Mouse (Mus musculus) brain, embryonic 18.5 days (tissue): ENCODE results near the gene Anapc10.
"Not testable (repeated sequence)": the region's sequence is repeated elsewhere in the genome, so short reads cannot be mapped to it uniquely, and the experiment has no call there.

ENCODE experiments used
- DNase-seq: peaks from one replicate; pipeline ENCODE4 v3.0.0-alpha.2; 2012; ENCODE audit warnings: low read depth, low spot score

Anapc10 gene

DNA sequence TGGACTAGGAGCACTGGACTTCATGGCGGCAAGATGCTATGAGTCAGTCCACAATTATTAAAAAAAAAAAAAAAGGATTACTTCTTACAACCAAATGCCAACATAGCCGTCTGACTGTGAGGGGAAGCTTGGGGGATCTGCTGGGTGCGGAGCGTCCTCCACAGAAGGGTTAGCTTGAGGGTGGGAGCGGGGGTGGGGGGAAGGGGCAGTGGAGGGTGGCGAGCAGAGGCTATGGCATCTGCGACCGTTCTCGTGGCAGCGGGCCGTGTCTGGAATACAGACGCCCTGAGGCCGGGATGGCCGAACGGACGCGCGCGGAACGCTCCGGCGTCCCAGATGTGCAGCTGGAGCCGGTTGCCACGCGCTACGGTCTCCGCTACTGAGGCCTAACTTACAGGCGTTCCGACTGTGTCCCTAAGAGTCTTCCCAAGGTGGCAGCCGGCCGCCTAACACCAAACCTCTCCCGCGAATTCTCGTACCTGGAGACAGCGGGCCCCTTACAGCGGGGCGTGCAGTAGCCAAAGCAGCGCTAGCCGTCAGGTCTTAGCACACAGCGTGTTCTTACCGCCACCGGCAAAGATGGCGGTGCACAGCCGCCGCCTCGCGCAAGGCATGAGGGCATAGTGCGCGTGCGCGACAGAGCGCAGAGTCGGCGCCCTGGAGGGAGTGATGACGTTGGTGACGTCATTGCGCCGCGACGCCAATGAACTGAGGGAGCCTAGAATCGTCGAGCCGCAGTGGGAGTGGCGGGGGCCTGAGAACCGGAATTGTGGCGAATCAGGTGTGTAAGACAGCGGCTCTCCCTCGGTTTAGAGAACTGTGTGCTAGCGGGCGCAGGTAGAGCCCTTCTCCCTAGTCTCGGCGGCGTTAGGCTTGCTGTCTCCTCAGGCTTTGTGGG lies at the start of gene Anapc10, which contains the start of gene Abce1:
Gene Anapc10, plus strand, starts transcription at position 757 of the 898 bp plus-strand sequence.
Gene Abce1, minus strand, starts transcription at position 677 of the 898 bp plus-strand sequence.
- DNase-seq: peak; percentile 94

DNA sequence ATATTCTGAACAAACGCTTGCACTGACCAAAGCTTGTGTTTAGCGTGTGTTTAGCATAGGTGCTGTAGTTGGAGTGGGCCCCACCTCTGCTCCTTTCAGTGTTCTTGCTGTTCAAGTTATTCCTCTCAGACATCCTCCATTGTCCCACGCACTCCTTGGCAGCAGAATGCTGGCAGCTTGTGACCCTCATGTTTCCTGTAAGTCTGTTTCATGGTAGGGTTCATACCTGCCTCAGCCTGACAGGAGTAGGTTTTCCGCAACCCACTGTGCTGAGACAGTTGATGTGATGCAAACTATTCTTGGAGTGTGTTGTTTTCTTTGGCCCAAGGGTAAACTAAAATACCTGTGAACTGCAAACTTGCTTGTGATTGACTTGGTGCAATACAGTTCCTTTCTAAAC lies 35.2 kb upstream of the Anapc10 start:
- DNase-seq: no peak

DNA sequence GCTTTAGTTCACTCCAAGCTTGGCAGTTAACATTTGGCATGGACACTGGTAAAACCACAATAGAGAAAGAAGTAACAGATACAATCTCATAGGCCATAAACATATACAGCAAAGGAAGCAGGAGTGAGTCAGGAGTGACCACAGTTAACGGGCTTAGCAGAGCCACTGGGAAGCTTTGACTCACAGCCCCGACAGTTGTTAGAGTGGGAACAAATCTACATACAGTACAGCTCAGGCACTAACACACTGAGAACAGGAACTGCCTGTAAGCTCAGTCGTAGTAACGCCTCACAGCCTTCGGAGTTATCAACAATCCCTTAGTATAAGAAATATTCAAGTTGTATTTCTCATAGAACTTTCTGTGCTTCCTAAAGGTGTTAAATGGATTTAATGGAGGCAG lies 32.6 kb upstream of the Anapc10 start:
- no peak for DNase-seq

DNA sequence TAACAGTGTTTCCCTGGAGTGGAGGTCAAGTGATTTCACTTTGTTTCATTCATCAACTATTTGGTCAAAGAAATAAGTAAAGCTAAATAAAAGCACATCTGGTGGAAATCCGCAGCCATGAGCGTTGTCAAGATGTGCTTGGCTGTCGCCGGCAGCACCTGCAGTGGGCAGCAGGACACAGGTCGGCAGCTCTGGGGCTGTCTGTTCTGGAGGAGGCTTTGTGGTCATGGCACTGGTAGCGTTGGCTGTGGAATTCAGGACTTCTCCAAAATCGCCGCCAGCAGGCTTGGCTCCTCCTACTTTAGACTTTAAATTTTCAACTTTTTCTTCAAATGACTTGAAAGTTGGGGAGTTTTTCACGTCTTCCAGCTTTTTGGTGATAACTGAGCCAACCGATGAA lies 31.5 kb upstream of the Anapc10 start:
- DNase-seq: not testable (repeated sequence)

DNA sequence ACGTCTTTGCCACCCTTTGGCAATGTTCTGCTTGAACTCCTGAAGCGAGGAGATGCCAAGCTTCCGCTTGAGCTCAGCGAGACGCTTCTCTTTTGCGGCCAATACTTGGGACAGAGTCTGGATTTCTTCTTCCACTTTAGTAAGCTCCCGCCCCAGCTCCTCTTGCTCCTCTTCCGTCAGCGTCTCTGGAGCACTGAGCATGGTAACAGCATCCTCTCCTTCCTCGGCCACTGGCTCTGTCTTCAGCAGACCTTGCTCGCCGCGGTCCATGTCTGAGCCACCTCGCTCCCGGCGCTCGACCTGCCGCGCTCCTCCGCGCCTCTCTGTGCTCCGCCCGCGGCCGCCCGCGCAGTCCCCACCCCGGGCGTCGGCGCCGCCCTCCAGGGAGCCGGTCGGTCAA lies 31.1 kb upstream of the Anapc10 start:
- no peak for DNase-seq

DNA sequence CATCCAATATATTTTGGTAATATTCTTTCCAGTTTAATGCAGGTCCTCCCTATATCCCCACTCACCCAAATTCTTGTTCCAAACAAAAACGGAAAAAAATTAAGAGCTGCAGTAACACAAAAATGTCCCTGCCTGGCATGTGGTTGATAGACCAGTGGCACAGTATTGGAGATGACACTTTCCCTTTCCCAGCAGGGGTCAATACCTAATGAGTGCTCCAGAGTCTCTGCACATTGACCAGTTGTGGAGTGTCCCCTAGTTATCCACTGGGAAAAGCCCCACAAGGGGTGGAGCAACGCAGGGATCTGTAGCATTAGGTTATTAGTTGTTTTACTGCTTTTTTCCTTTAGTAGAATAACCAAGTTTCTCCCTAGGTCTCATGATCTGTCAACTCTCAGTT lies 30.7 kb upstream of the Anapc10 start:
- no peak for DNase-seq

DNA sequence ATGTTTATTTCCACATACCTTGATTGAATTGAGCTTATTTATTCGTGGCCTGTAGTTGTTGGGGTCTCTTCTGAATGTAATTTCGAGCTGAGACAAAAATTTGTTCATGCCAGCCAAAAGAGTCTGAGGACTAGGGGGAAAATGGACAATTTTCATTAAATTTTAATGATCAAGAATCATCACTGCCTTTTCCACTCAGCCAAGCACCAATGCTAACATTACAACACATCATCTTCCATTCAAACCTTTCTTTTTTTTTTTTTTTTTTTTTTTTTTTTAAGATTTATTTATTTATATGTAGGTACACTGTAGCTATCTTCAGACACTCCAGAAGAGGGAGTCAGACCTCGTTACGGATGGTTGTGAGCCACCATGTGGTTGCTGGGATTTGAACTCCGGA lies 25.7 kb upstream of the Anapc10 start:
- DNase-seq: not testable (repeated sequence)

DNA sequence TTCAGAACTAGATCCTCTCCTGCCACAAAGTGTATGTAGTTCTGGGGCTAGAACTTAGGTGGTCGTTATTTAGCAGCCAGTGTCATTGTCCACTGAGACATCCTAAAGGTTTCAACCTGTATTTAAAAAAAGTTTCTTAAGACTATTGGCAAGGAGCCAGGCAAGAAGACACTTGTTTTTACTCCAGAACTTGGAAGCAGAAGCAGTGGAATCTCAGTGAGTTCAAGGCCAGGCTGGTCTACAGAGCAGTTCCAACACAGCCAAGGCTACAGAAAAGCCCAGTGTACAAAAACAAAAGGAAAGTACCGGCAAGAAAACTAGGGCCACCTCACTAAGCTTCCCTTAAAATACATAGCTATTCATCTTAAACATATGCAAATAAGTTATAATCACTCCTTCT lies 19.1 kb upstream of the Anapc10 start:
- DNase-seq: no peak

DNA sequence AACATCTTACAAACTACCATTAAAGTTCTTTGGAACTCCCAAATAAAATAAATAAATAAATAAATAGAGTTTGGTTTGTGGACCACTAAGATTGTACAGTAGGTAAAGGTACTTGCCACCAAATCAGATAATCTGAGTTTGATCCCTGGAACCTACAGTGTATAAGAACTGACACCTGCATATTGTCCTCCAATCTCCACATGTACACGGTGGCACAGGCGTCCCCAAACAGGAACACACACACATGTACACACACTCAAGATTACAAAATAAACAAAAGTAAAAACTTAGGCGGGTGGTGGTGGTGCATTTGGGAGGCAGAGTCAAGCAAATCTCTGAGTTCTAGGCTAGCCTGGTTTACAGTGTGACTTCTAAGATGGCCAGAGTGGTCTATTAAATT lies 4.9 kb upstream of the Anapc10 start:
- DNase-seq: no peak

DNA sequence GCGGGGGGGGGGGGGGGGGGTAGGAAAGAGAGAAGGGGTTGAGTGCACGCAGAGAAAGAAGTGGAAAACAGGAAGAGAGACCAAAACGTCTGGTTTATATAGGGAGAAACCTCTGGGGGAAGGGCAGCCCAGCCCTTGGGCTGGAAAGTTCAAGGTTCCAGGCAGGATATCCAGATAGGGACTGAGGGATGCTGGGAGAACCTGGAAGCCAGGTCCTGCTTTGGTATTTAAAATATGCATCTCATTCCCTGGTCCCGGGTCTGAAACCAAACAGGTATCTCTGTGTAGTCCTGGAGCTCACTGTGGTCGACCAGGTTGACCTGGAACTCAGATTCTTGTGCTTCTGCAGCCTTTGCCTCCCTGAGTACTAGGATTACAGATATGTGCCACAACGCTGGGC lies 1.1 kb downstream of the Anapc10 start:
- DNase-seq: no peak

DNA sequence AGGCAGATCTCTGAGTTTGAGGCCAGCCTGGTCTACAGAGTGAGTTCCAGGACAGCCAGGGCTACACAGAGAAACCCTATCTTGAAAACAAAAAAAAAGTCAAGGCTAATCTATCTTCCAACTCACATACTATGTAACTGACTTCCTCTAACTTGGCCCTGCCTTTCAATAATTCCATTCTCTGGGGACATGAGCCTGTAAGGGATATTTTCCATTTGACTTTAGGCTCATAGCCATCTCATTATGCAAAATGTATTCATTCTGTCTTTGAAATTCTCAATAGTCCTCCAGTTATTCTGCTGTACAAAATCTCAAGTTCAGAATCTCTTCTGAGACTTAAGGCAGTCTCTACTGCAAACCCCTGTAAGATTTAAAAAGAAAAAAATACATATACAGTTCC lies 9.9 kb downstream of the Anapc10 start:
- no peak for DNase-seq

DNA sequence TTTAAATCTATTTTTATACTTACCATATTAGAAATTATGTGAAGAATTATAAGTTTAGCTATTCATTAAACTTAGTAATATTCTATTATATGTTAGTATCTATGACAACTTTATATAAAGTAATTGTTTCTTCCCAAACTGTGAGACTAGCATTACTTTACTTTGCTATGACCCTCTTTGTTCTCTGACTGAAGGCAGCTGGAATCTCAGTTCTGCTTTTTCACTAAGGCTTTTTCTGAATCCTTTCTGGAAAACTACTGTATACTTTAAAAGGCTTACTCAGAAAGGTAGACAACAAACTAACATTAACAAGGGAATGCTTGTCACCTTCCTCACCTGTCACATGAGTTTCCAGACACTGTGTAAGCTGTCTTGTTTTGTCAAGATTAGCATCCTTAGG lies 11.7 kb downstream of the Anapc10 start:
- no peak for DNase-seq

DNA sequence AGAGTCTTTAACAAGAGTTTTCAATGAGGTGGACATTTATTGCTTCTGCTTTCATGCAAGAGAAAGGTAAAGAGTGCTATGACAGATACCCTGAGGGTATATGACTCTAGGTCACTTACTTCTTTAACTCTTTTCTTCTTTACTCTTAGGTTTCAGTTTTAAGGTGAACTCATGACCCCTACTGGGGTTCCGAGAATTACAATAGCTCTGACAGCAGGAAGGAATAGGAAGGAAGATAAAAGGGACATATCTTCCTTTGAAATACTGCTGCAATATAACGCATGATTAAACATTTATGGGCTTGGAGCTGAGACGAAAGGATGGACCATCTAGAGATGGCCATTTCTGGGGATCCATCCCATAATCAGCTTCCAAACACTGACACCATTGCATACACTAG lies 13.0 kb downstream of the Anapc10 start:
- no peak for DNase-seq

DNA sequence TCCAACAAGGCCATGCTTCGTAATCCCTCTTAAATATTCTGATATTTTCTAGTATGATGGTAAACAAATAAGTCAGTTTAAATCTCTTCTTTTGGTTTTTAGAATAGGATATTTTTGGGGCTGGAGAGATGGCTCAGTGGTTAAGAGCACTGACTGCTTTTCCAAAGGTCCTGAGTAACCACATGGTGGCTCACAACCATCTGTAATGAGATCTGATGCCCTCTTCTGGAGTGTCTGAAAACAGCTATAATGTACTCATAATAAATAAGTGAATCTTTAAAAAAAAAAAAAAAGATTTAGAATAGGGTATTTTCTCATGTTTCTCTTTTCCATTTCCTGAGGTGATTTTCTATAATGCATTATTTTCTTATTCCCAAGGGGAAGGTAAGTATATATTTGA lies 16.3 kb downstream of the Anapc10 start:
- DNase-seq: no peak

DNA sequence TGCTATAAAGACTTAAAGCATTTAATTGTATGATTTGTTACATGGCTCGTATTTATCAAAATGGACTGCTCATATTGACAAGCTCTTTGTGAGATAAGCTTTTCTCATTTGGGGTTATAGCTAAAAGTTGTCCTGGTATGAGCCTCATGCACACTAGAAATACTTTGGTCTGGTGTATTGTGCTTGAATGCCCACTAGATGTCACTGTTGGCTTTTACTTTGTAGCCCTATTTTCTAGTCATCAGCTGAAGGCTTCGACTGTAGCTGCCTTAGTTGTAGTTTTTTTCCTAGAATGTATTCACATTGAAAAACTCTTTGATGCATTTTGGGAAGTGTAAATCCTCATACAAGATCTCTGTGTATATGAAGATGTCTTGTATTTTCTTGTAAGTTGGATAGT lies 22.7 kb downstream of the Anapc10 start:
- peak; percentile 49 for DNase-seq

DNA sequence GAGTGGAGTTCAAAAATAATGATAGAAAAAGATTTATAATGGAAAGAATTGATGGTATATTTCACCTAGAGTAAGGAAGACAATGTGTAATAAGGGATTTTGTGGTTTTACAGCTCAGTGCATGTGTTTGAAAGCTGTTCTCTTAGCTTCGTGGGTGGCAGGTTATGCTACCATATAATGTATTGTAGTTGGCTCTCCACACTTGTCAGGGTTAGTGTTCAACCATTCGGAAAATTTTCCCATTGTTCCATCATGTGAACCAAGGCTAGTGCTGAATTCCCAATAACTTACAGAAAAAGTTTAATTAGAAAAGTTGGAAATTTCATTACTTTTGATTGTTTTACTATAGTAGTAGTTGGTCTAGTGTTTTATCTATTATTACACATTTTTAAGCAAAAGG lies 36.6 kb downstream of the Anapc10 start:
- DNase-seq: no peak

DNA sequence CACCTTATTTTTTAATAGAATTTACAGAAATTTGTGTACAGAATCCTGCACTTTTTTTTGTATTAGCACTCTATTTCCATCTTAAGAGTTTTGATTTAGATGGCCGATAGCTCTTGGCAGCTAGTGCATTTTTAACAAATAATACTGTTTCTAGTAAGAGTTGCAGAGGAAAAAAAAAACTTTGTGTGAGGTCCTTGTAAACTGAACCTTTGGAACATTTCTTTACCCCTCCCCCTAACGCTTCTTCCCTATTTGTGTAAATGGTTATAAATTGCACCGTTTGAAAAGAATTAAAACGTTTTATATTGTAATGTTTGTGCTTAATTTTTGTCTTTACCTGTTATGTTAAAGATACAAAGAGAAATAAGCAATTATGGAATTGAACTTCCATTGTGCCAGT lies 37.0 kb downstream of the Anapc10 start:
- DNase-seq: no peak

DNA sequence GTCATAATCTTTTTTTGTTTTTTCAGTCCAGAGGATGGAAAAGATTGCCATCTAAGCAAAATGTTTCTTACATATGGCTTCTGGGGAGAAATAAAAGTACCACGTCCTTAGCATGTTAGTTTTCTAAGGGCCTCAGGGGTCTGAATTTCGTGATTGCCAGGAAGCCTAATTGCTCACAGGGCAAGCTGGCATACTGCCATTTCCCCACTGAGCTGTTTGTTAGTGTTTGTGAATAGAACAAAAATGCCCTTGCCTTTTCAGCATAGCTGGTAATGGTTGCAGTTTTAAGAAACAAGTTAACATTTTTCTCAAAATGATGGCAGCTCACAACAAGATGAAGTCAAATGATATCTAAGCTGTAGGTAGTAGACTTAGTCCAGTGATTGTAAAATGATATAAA lies 38.7 kb downstream of the Anapc10 start:
- peak; percentile 22 for DNase-seq

DNA sequence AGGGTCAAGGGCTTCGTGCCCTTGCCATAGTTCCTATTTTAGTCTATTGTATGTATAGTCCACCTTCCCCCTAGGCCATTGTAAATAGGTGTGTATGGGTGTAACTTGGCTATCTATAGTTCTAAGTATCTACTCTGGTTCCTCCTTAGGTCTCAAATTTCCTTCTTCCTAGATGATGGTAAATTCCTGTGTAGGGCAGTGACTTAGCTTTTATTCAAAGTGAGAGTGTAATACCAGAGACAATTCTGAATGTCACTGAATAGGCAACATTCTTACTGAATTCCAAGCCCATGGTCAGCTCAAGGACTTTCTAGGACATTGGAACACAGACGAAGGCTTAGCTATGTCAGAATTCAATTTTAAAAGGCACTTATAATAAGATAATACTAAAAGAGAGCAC lies 83.3 kb downstream of the Anapc10 start:
- not testable (repeated sequence) for DNase-seq

DNA sequence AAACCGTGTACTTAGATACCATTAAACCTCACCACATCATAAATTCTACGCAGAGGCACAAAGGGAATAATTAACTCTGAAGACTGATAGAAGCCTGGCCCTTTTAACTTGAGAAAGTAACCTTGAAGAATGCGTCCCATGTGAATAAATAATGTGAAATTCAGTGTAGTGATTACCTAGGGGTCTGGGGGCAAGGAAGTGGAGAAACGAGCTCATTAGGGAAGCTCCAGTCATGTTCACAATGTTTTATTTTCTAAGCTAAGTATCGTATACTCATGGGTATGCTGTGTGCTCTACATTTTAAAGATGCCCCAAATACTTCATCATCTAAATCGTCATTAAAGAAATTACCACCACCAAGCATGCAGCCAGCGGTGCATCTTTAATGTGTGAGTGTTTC lies 85.1 kb downstream of the Anapc10 start:
- no peak for DNase-seq

DNA sequence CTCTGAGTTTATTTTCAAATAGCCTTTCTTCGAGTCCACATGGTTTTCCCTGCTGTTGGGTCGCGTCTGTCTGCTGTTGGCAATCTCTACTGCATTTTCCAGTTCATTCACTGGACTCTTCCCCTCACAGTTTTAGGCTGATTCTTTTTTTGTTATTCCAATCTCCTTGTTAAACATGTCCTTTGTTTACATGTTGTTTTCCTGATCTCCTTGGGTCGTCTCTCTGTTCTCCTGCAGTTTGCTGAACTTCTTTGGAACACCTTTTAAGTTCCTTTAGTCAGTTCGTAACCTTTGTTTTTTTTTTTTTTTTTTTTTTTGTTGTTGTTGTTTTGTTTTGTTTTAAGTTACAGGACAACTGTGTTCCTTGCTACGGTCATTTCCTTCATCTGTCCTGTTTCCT lies 92.9 kb downstream of the Anapc10 start:
- no peak for DNase-seq

DNA sequence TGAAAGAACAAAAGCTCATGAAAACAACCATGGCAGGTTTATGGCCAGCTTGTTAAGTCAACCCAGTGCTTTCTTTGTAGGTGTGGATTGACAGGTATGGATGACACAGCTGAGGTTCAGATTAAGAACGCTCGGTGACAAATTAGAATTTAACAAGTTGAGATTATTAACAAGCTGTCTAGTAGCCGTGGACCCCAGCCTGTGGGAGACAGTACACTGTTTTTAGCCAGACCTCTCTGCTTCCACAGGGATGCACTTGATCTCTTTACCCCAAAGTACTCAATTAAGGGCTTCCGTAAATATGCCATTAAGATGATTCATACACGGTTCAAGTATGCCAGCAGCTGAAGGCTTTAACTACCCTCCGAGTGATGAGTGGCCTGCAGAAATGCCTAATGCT lies 95.4 kb downstream of the Anapc10 start:
- no peak for DNase-seq

DNA sequence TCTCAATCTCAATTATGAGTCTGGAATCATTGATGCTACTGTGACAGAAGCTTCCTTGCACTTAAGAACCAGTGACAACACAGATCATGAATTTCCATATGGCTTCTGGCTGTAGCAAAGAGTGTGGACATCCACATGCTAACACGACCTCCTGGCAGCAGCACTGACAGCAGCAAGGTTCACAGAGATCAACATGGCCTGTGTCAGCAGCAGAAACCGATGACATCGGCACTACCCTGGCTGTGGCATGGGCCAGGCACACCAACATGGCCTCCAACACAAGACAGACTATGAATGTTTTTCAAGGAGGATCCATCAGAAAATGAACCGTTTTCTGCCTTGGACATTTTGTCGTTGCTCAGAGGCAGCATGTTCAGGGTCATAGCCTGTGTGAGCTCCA lies 114.9 kb downstream of the Anapc10 start:
- DNase-seq: no peak
